Mouse (Mus musculus) heart, postnatal 25 days (tissue): ENCODE measurements at regions not wholly inside any gene's neighbourhood (a gene's known extent, or its start where the extent isn't known, plus 50 kb on each side); places are given as distances from the start of the nearest gene placed in this dataset.

Experiments
- DNase-seq: peaks from one replicate; pipeline ENCODE4 v3.0.0; 2022; ENCODE audit warnings: low spot score
- intact Hi-C: fragments of 180-260 bp; cut with DNase I; formaldehyde crosslinking; loops from one replicate; pipeline ENCODE4 v1.15.1; 2025

DNA sequence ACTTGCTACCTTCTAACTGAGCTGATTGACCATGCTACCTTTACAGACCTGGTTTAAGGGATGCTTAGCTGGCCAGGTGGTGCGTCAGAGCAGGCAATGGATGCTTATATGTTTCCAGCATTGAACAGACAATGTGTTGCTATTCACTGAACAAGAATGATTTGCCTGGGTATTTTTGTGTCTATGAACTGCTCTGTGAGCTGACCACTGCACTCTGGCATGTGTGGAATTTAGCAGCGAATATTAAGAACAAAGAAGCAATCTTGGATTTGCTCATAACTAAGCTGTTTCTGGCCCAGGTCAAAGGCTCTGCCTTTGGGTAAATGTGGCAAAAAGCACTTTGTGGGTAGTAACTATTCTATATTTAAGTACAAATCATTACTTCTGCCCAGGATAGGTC lies 58.3 kb upstream of the Ccdc39 start:
- intact Hi-C loops = no loop called here
- no peak for DNase-seq

DNA sequence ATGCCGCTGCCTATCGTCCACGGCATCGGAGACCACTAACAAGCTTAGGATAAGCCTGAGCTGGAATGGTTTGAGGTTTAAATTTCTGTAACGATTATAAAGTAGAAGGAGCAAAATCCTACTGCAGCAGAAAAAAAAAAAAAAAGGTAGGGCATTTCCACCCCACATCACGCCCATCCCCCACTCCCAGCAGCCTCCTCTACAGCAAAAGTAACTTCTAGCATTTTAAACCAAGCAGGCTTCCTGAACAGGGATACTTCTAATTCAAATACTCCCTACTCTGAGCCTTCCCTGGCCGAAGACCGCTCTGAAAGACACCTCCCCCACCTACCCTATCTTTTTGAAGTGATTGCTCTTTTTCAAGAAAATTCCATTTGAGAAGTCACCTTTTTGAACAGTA lies 59.2 kb upstream of the Ccdc39 start:
- intact Hi-C loops = no loop called here
- no peak for DNase-seq

- intact Hi-C loops = no loop called here
- no peak for DNase-seq
These were observed 59.7 kb upstream of the Ccdc39 start for GRCm38 (mm10) chr3:33903816-33904215.

- intact Hi-C loops = no loop called here
- no peak for DNase-seq
These were observed 61.0 kb upstream of the Ccdc39 start for GRCm38 (mm10) chr3:33904854-33905678.

DNA sequence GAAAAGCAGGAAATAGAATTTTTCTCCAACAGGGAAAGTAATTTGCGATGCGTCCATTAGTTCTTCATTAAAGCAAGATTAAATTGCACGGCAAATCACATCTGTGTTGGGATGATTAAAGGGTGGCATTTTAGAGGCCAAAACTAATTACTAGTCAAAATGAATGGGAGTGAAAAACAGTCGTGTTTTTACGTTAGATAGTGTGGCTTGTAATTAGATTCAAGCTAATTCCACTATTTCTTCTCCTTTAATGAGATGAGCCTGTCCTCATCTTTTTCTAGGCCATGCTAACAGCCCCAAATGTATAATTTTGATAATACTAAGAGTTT lies 61.5 kb upstream of the Ccdc39 start:
- DNase-seq = no peak
- intact Hi-C loops = no loop called here

DNA sequence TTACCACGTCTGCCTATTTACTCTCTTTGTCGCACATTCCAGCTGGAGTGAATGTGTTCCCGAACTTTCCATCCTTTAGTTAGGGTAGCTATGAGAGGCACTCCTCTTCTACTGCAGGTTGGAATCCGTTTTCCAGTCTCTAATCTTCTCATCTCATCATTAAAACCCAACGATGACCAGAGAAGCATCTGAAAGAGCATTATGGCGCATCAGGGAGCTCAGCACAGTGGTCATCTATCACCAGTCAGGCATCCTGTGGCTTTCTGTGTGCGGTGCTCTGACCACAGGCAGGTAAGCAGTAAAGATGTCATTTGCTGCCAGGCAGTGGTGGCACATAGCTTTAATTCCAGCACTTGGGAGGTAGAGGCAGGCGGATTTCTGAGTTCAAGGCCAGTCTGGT lies 63.0 kb upstream of the Ccdc39 start:
- intact Hi-C loops = no loop called here
- DNase-seq = no peak

- no peak for DNase-seq
- intact Hi-C loops = no loop called here
These were observed 67.4 kb upstream of the Ccdc39 start for GRCm38 (mm10) chr3:33911559-33911958.

DNA sequence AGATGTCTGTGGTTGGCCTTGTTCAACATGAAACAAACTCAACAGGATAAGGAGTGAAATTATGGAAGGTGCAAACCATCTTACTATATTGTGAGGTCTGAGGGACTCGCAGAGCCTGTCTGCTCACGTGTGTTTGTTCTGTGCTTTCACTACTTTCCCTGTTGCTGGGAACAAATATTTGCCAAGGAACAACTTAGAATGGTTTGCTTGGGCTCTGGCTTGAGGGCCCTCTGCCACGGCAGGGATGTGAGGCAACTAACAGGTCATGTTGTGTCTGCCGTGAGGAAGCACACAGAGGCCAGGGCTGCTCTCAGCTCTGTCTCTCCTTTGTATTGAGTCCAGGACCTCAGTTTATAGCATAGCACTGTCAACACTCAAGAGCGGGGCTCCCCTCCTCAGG lies 69.4 kb upstream of the Ccdc39 start:
- intact Hi-C loops = no loop called here
- DNase-seq = no peak

DNA sequence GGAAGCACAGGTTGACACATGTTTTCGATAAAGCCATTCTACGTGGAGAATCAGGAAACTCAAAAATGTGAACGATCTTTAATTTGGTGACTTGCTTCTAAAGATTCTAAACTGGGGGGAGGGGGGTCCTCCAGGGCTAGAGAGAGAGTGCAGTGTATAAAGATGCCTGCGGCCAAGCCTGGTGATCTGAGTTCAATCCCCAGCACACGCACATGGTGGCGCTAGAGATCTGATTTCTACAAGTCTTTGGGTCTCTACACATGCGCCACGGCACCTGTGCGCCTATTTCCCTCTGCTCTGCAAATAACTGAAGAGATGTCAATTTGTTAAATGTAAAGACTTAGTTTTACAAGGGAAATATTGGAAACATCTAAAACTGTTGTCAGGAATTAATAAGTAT lies 70.3 kb upstream of the Ccdc39 start:
- intact Hi-C loops = no loop called here
- DNase-seq = no peak

GRCm38 (mm10) chr3:33915777-33916176 lies 71.7 kb upstream of the Ccdc39 start:
- intact Hi-C loops = no loop called here
- DNase-seq = no peak

GRCm38 (mm10) chr3:33916318-33916717 lies 72.2 kb upstream of the Ccdc39 start:
- DNase-seq = no peak
- intact Hi-C loops = no loop called here

GRCm38 (mm10) chr3:33916818-33917217 lies 72.7 kb upstream of the Ccdc39 start:
- DNase-seq = no peak
- intact Hi-C loops = no loop called here

DNA sequence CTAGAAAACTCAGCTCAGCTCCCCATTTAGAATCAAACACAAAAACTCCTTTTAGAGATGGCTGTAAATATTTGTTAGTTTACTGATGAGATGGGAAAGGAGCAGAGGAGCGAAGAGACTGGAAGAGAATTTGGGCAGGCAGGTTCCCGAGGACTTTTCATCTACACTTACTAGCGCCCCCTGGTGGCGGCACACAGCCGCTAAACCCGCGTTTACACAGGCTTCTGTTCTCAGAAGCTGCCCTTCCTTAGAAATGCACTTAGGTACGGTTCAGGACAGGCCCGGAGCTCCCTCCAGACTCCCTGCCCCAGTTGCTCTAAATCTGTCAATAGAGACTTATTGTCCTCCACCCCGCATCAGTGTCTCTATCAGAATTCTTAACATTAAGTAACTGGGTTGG lies 74.7 kb upstream of the Ccdc39 start:
- intact Hi-C loops = loop anchor here (1.0 kb wide), 1 partner anchor 94 kb away; no protein-coding TSS in a partner anchor
- no peak for DNase-seq

DNA sequence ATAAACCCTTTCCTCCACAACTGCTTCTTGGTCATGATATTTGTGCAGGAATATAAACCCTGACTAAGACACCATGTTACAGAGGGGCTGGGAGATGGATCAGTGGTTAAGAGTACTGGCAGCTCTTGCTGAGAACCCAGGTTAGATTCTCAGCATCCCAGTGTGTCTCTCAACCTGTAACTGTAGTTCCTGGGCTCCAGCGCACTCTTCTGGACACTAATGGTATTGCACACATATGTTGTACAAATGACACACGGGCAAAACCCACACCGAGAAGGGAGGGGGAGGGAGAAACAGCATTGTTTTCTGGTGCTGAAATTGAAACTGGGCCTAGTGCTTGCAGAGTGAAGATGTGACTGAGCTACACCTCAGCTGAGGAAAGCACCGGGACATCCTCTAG lies 81.0 kb upstream of the Ccdc39 start:
- intact Hi-C loops = no loop called here
- no peak for DNase-seq

GRCm38 (mm10) chr3:33955064-33955463 lies 64.7 kb upstream of the Fxr1 start:
- intact Hi-C loops = loop anchor here (5.0 to 10.0 kb wide), 5 partner anchors 117 to 1530 kb away; no protein-coding TSS in a partner anchor
- DNase-seq = no peak

DNA sequence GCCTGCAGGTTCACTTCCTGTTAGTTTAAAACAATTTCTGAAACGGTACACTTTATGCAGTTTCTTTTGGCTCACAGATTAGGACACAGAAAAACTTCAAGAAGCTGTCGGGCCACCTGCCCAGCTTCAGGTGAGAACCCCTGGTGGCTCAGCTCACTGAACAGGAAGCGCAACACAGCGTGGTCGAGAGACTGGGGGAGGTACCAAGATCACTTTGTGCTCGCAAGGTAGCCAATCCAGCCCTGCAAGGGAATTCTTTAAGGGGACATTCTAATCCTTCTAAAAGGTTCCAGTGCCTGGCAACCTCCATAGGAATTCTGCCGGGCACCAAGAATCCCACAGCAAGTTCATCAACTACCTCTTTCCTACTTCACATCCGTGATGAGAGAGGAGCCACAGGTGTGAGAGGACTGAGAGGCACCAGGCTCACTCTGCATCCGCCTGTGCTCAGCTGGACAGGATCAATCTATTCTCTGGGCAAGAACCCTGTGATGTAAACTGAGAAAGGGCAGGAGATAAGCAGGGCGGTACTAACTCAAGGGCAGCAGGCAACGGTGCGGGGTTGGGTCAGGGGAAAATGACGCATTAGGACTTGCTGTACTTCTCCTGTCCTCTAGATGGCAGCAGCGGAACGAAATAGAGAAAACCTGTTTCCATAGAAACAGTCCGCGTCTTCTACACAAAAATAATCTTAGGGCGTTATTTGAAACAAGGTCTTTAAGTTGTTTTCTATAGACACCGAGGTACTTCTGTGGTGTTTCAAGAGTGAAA lies 63.7 kb upstream of the Fxr1 start:
- peak; percentile 18 for DNase-seq
- intact Hi-C loops = loop anchor here (5.0 to 10.0 kb wide), 5 partner anchors 116 to 1529 kb away; no protein-coding TSS in a partner anchor

GRCm38 (mm10) chr3:33956625-33957023 lies 63.1 kb upstream of the Fxr1 start:
- DNase-seq = no peak
- intact Hi-C loops = loop anchor here (5.0 to 10.0 kb wide), 5 partner anchors 116 to 1528 kb away; no protein-coding TSS in a partner anchor

DNA sequence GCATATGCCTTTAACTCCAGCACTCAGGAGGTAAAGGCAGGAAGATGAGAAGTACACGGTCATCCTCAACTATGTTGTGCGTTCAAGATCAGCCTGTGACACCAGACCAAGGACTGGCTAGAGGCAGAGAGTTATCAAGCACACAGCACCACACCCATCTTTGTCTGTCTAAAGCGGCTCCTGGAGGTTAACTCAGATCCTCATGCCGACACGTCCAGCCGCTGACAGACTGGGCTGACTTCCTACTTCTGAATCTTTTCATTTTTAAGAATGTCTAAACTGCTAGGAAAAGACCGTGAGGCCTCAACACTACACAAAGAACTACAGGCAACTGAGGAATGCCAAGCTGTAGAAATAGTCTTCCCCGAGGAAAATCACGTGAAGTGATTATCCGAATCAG lies 62.1 kb upstream of the Fxr1 start:
- no peak for DNase-seq
- intact Hi-C loops = loop anchor here (5.0 to 10.0 kb wide), 5 partner anchors 115 to 1527 kb away; no protein-coding TSS in a partner anchor

DNA sequence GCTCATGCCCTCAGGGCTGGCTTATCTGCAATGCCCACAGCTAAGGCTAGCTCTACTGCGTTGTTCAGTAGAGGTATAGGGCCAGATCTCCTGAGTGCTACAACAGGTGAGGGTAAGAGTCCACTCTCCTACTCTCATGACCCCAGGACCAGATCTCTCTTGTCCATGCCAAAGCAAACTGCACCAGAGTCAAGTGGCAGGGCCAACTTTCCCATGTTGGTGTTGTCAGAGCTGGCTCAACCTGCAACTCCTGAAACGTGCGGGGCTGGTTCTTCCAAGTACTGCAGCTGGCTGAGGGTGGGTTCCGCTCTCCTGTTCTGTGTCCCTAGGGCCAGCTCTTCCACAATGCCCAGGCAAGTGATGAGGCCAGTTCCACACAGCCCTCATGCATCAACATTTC lies 61.5 kb upstream of the Fxr1 start:
- no peak for DNase-seq
- intact Hi-C loops = loop anchor here (5.0 to 10.0 kb wide), 5 partner anchors 114 to 1527 kb away; no protein-coding TSS in a partner anchor

GRCm38 (mm10) chr3:33960211-33960610 lies 59.5 kb upstream of the Fxr1 start:
- intact Hi-C loops = no loop called here
- no peak for DNase-seq

DNA sequence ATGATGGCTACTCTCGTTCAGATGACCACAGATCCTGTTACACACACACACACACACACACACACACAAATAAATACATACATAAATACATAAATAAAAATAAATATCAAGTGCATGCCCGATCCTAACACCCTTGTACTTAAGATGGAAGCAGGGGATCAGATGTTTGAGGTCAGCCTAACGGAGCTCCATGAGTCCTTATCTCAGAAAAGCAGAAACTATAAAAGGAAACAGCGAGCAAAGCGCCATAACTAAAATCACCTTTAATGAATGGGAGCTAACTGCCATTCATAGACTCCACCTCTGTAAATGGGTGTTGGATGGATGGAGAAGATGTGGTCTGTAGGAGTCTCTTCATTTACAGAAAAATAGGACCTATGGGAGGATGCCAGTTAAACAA lies 56.8 kb upstream of the Fxr1 start:
- intact Hi-C loops = no loop called here
- DNase-seq = no peak
